Mouse (Mus musculus): ENCODE measurements around the gene Zfp113. TPM values are rescaled to one million over a fixed set of nuclear protein-coding genes. Genes with fewer than 3 reads are reported as not detected.

Gene Zfp113
- polyA plus RNA-seq (2012; rRNA removed): 1.1 and 1.3 TPM in 2 replicates

DNA sequence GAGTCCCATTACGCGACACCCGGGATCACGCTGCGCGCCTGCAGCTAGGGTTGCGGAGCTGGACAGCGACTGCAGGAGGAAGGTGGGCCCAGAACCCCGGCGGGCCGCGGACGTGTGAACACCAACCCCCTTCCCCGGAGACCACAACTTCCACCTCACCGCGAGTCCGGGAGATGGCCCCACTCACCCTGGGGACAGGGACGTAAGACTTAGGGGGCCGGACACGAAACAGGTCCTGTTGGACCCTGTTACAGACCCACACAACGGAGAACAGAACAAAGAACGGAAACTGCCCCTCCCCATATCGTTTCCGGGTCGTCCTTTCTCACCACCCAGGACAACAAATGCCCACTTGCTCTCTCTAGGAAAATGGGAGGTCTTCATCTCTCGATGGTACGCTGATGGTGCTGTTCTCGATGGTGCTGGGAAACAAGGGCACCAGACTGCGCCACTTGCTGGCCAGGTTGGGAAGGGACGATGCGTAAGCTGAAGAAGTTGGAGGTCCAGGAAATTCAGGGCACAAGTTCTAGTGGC lies at the start of gene Zfp113:
TSS of gene Zfp113 (minus strand) at position 302 of the 534 bp plus-strand sequence.

DNA sequence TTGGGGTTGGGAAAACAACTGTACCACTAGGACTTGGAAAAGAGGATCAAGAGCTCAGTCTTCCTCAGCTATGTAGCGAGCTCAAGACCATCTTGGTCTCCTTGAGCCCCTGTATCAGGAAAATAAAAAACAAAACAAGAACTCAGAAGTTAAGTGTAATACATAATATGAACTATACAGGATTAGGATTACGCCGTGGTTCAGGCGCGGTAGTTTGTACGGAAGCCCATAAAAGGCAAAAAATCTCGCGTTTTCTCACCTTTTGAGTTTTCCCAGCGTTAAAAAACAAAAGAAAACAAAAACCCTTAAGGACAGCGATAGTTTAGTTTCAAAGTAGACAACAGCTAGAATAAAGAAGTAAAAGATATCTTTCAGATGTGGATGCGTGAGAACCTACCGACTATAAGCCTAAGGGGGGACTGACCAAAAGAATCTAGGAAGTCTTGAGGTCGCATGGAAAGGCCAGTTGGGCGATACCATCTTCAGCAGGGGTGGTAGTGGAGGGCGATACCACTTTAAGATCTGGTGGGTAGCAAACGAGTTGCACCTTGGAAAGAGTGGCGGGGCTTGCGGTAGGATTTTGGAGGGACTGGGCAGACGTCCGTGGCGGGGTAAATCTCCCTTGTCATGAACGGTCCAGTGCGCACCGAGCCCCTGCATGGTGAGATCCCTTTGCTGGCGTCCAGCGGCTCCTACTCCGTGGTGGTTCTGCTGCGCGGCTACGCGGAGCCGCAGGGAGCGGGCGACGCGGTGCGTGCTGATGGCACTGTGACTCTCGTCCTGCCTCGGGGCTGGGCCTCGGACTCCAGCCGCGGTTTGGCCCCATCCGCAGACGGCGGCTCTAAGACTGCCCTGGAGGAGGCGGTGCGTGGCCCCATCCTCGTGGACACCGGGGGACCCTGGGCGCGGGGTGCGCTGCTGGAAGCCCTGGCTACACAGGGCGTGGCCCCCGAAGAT lies 38.5 kb upstream of the Zfp113 start, which contains the start of gene Mblac1:
TSS of gene Mblac1 (plus strand) at position 544 of the 957 bp plus-strand sequence.

DNA sequence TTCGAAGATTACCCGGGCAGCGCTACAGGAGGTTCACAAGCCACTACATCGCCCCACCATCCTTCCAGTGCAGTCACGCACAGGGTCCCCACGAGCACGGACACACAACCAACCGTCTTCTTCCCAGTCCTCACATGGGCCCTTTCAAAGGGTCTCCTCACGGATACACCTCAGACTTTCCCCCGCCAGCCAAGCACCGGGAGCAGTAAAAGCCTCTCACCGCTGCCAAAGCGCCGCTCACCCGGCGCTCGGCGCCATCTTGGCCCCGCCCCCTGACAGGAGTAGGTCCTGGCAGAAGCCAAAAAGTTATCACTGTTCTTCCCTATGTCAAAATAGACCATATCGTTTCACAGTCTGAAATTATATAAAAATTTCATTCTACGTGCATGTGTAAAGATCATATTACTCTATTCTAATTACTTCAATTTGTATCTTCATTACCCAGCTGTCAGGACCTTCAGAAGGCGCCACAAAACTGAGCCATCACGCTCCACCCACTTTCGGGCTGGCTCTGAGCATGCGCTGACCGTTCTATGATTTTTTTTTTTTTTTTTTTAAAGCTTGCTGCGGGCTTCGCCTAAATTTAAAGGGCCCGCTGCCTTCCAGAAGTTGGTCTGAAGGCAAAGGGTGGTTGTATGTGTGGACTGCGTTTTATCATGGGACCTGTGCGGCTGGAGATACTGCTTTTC lies 31.6 kb upstream of the Zfp113 start, which contains the start of the genes Taf6 and Cnpy4:
TSS of gene Taf6 (minus strand) at position 502 of the 689 bp plus-strand sequence.
TSS of gene Cnpy4 (plus strand) at position 536 of the 689 bp plus-strand sequence.

DNA sequence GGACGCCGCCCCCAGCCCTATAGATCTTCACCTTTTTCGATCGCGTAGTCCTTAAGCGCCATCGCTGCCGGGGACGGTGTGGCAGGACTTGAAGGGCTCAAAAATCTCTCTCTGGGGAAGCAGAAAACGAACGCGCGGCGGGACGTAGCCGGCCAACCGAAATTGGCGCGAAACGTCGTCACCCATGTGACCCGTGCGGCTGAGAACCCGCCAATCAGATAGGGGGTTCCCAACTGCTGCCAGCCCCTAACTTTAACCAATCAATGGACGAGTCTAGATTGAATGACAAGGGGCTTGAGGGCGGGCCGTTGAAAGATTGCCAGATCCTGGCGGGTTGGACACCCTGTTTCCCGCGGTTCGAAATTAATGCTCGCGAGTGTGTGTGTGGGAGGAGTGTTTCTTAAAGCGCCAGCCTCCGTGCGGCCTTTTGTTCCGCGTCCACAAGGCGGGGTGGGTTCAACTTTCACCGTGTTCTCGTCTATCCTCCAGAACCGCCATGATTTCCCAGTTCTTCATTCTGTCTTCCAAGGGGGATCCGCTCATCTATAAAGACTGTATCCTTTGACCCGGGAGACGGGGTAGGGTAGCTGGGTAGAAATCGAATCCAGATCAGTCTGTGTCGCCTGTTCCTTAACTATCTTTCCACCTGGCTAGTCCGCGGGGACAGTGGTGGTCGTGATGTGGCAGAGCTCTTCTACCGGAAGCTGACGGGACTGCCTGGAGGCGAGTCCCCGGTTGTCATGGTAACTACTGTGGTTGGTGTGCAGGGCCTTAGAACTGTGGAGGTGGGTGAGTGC lies 16.3 kb upstream of the Zfp113 start, which contains the start of the genes Ap4m1 and Mcm7:
TSS of gene Ap4m1 (plus strand) at position 308 of the 797 bp plus-strand sequence.
TSS of gene Mcm7 (minus strand) at position 728 of the 797 bp plus-strand sequence.

DNA sequence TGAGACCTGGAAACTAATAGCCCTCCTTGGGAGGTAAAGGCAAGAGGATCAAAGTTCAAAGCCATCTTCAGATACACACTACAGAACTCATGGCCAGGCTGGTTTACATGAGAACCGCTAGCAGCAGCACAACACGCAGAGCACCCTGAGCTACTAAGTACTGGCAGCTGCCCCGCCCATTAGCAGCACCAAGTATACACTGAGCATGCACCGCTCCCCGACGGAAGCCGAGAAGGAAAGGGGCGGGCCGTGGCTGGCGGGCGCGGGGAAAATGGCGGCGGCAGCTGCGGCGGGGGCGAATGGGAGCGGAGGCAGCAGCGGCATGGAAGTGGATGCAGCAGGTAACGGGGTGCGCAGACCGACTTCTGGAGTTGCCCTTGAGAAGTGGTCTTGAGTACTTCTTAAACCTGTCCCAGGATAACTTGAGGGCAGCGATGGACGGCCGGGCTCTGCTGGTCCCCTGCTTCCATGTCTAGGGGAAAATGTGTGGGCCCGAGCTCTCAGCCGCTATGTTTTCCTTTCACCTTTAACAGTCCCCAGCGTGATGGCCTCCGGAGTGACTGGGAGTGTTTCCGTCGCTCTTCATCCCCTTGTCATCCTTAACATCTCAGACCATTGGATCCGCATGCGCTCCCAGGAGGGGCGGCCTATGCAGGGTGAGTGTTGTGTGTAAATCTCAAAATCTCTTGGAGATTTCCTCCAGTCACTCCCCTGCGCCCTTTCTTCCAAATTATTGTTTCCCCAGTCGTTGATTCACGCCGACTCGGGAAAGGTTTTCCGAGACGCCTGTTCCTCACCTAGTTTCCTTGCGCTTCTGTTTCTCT lies 5.5 kb upstream of the Zfp113 start, which contains the start of gene Cops6:
TSS of gene Cops6 (plus strand) at position 230 of the 824 bp plus-strand sequence.

DNA sequence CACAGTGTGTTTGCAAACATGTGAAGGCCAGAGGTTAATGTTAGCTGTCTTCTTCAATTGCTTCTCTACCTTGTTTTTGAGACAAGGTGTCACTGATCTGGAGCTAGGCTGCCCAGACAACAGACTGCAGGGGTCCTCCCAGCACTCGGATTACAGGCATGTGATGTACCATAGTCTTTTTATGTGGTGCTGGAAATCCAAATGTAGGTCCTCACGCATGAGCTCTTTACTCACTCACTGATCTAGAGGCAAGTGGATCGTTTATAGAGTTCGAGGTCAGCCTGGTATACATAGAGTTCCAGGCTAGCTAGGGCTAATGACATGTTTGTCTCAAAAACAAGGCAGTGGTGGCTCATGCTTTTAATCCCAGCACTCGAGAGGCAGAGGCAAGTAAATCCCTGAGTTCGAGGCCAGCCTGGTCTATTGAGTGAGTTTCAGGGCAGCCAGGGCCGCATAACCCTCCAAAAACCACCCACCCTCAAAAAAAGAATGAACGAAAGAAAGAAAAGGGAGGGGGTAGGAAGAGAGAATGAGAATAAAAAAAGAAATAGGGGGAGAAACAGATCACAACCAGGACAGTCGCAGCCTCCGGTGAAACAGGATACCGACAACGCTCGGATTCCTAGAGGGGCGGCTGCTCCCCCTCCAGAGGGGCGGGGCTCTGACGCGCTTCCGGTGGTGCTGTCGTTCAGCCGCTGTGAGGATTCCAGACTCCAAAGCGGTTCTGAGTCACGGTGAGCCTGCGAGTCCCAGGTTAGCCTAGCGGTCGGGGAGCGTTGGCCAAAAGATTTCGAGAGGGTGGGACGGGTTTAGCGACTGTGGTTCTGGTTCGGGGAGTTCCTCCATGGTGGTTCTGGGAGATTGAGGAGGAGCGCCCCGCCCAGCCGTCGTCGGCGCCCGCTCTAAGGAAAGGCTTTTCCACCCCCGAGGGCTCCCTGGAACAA lies 39.0 kb downstream of the Zfp113 start, which contains the start of gene Zscan21:
TSS of gene Zscan21 (plus strand) at position 649 of the 944 bp plus-strand sequence.

Other genes starting within 250 kb of the Zfp113 start
- 0.98 and 1.0 TPM in 2 replicates for gene Cyp3a13, start 234.1 kb downstream of the Zfp113 start, polyA plus RNA-seq (2012; rRNA removed)
- gene Gjc3, start 192.6 kb downstream of the Zfp113 start, polyA plus RNA-seq (2012; rRNA removed): 0.01 TPM in 2 replicates
- 2.0 and 2.4 TPM in 2 replicates for gene Azgp1, start 174.2 kb downstream of the Zfp113 start, polyA plus RNA-seq (2012; rRNA removed)
- not detected in 2 replicates for gene Smok3a, start 134.5 kb downstream of the Zfp113 start, polyA plus RNA-seq (2012; rRNA removed)
- gene Smok3b, start 134.3 kb downstream of the Zfp113 start, polyA plus RNA-seq (2012; rRNA removed): not detected in 2 replicates
- gene Smok3c, start 102.5 kb downstream of the Zfp113 start, polyA plus RNA-seq (2012; rRNA removed): not detected in 2 replicates
- gene Zkscan1, start 70.7 kb downstream of the Zfp113 start, polyA plus RNA-seq (2012; rRNA removed): 2.4 and 2.7 TPM in 2 replicates
- 8.4 and 8.6 TPM in 2 replicates for gene Zscan21, start 38.8 kb downstream of the Zfp113 start, polyA plus RNA-seq (2012; rRNA removed)
- gene Cops6, start 5.3 kb upstream of the Zfp113 start, polyA plus RNA-seq (2012; rRNA removed): 59.9 and 71.7 TPM in 2 replicates
- gene Ap4m1, start 16.3 kb upstream of the Zfp113 start, polyA plus RNA-seq (2012; rRNA removed): 11.7 and 12.6 TPM in 2 replicates
- 136 TPM in 2 replicates for gene Mcm7, start 16.7 kb upstream of the Zfp113 start, polyA plus RNA-seq (2012; rRNA removed)
- gene Taf6, start 31.7 kb upstream of the Zfp113 start, polyA plus RNA-seq (2012; rRNA removed): 26.7 and 32.9 TPM in 2 replicates
- 10.2 and 10.4 TPM in 2 replicates for gene Cnpy4, start 31.7 kb upstream of the Zfp113 start, polyA plus RNA-seq (2012; rRNA removed)
- 1.9 TPM in 2 replicates for gene Mblac1, start 38.6 kb upstream of the Zfp113 start, polyA plus RNA-seq (2012; rRNA removed)
- 0.07 and 0.16 TPM in 2 replicates for gene Nxpe5, start 70.2 kb upstream of the Zfp113 start, polyA plus RNA-seq (2012; rRNA removed)
- gene Lamtor4, start 99.7 kb upstream of the Zfp113 start, polyA plus RNA-seq (2012; rRNA removed): 34.9 and 35.6 TPM in 2 replicates
- gene BC037034, start 108.3 kb upstream of the Zfp113 start, polyA plus RNA-seq (2012; rRNA removed): 19.6 and 21.8 TPM in 2 replicates
- gene Gal3st4, start 117.1 kb upstream of the Zfp113 start, polyA plus RNA-seq (2012; rRNA removed): 0.02 TPM in 1 of 2 replicates, not detected in the other
- gene Gm43720, start 124.2 kb upstream of the Zfp113 start, polyA plus RNA-seq (2012; rRNA removed): 0.02 TPM in 1 of 2 replicates, not detected in the other
- gene Gpc2, start 124.3 kb upstream of the Zfp113 start, polyA plus RNA-seq (2012; rRNA removed): 1.4 and 2.2 TPM in 2 replicates
- 2.3 and 4.1 TPM in 2 replicates for gene Stag3, start 124.5 kb upstream of the Zfp113 start, polyA plus RNA-seq (2012; rRNA removed)
- 0.26 and 0.29 TPM in 2 replicates for gene Pvrig, start 186.2 kb upstream of the Zfp113 start, polyA plus RNA-seq (2012; rRNA removed)